Mouse (Mus musculus): Measurements from ENCODE around the gene Strada. TPM values are rescaled to one million over a fixed set of nuclear protein-coding genes. Genes with fewer than 3 reads are reported as not detected.

Strada gene
- polyA plus RNA-seq, 1 experiment: 2.6 TPM

DNA sequence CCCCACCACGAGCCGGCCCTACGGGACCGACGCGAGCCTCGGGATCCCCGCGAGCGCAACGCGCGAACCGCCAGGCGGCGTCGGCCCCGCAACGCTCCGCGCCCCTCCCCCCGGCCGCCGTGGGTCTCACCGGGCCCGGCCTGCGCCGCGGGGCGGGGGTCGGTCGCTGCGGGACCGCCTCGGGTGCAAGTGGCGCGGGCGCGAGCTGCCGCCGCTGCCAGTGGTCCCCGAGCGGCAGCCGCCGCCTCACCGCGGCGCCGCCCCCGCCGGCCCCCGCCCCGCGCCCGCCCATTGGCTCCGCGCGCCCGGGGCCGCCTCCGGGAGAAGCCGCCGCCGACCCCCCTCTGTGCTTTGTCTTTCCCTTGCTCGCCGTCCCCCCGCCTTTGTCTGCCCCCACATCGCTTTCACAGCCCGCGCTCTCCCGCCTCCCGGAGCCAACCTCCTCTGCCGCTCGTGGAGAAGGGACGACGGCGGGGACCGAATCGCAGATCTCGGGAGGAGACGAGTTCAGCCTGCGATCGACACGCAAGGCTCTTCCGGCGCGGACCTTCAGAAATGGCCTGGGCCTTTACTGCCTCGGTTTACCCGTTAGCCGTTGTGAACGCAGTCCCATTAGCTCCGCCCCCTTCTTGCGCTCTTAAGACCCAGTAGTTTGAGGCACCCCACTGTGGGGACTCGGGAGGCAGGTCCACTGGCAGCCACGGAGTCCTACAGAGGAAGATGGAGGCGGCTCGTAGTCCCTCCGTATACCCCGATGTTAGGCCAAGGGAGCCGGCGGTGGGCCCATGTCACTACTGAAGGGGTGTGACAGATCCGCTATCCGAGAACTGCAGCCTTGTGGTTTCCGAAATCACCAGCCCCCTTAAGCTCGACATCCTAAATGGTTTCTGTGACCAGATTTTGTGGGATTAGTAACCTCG, 41.8 kb downstream of the Strada start:
- Histone ChIP-seq H3K9me3 (ENCODE audit: control insufficient read depth, low read length) (no peaks in the 10 kb centered on the region), H3K4me3 (replicated peaks) (peak overlapping the region; percentile 71), H3K36me3 (ENCODE audit: control insufficient read depth) (peaks cover 26% of the 10 kb centered on the region), H3K4me1 (ENCODE audit: control insufficient read depth) (peaks cover 26% of the 10 kb centered on the region), H3K27me3 (ENCODE audit: control insufficient read depth) (peaks cover 41% of the 10 kb centered on the region)
- TF ChIP-seq GATA1 (IDR thresholded peaks at IDR 0.05; ENCODE audit: low read length) (no peak), TAL1 (IDR thresholded peaks at IDR 0.05; ENCODE audit: low read length) (no peak)

- no peak for TF ChIP-seq TAL1 (IDR thresholded peaks at IDR 0.05; ENCODE audit: low read length)
- TF ChIP-seq GATA1 (IDR thresholded peaks at IDR 0.05; ENCODE audit: low read length): no peak
- H3K4me1 ChIP-seq (ENCODE audit: control insufficient read depth): peaks cover 26% of the 10 kb centered on the region
- H3K9me3 ChIP-seq (ENCODE audit: control insufficient read depth, low read length): no peaks in the 10 kb centered on the region
- H3K4me3 ChIP-seq (replicated peaks): peak overlapping the region; percentile 71
- H3K36me3 ChIP-seq (ENCODE audit: control insufficient read depth): peaks cover 18% of the 10 kb centered on the region
- H3K27me3 ChIP-seq (ENCODE audit: control insufficient read depth): peaks cover 41% of the 10 kb centered on the region
Measured at GRCm38 (mm10) chr11:106159216-106159920, 42.6 kb downstream of the Strada start.

DNA sequence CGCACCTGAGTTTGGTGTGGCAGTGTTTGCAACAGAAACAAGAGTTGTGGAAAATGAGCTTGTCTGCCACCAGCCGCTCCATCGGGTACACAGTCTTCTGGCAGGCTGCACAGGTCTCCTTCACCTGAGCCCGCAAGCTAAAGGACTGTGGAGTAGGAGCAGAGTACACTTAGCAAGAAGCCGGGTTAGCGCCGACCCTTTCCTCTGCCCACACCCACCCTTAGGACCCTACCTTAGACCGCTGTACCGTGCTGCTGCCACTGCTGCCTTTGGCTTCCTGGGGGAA, 43.1 kb downstream of the Strada start:
- Histone ChIP-seq H3K4me1 (ENCODE audit: control insufficient read depth) (peaks cover 26% of the 10 kb centered on the region), H3K9me3 (ENCODE audit: control insufficient read depth, low read length) (no peaks in the 10 kb centered on the region), H3K4me3 (replicated peaks) (peak overlapping the region; percentile 71), H3K27me3 (ENCODE audit: control insufficient read depth) (peaks cover 41% of the 10 kb centered on the region), H3K36me3 (ENCODE audit: control insufficient read depth) (peaks cover 17% of the 10 kb centered on the region)
- TF ChIP-seq TAL1 (IDR thresholded peaks at IDR 0.05; ENCODE audit: low read length): no peak
- TF ChIP-seq GATA1 (IDR thresholded peaks at IDR 0.05; ENCODE audit: low read length): no peak

GRCm38 (mm10) chr11:106158081-106158929, 43.7 kb downstream of the Strada start:
- no peak overlapping the region for H3K4me3 ChIP-seq (replicated peaks)
- peaks cover 12% of the 10 kb centered on the region for H3K36me3 ChIP-seq (ENCODE audit: control insufficient read depth)
- H3K9me3 ChIP-seq (ENCODE audit: control insufficient read depth, low read length): no peaks in the 10 kb centered on the region
- no peak for TF ChIP-seq GATA1 (IDR thresholded peaks at IDR 0.05; ENCODE audit: low read length)
- no peak; the same call in 2 of the 3 replicates for TF ChIP-seq TAL1 (IDR thresholded peaks at IDR 0.05; ENCODE audit: low read length)
- H3K27me3 ChIP-seq (ENCODE audit: control insufficient read depth): peaks cover 41% of the 10 kb centered on the region
- H3K4me1 ChIP-seq (ENCODE audit: control insufficient read depth): peaks cover 26% of the 10 kb centered on the region

- Histone ChIP-seq H3K36me3 (ENCODE audit: control insufficient read depth) (peaks cover 13% of the 10 kb centered on the region), H3K27me3 (ENCODE audit: control insufficient read depth) (peaks cover 40% of the 10 kb centered on the region), H3K4me3 (replicated peaks) (no peak overlapping the region), H3K4me1 (ENCODE audit: control insufficient read depth) (peaks cover 26% of the 10 kb centered on the region), H3K9me3 (ENCODE audit: control insufficient read depth, low read length) (no peaks in the 10 kb centered on the region)
- TF ChIP-seq TAL1 (IDR thresholded peaks at IDR 0.05; ENCODE audit: low read length): no peak
- no peak for TF ChIP-seq GATA1 (IDR thresholded peaks at IDR 0.05; ENCODE audit: low read length)
Measured at GRCm38 (mm10) chr11:106157154-106157553, 44.8 kb downstream of the Strada start.

DNA sequence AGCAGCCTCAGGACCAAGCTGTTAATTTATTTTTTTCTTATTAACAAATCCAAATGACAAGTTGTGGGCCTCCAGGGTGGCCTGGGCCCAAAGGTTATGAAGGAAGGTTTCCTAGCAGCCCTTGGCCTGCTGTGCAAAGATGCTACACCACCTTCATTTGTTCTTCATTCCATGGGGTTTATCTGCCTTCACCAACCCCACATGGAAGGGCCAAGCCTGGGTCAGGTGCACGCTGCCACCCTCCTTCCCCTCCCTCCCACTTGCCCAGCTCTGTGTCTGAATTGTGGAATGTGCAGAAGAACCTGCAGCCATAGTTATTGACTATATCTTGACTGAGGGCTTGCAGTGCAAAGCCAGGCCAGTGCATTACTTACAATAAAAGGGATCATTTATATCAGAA, 45.7 kb downstream of the Strada start:
- TF ChIP-seq GATA1 (IDR thresholded peaks at IDR 0.05; ENCODE audit: low read length) (no peak), TAL1 (IDR thresholded peaks at IDR 0.05; ENCODE audit: low read length) (no peak)

GRCm38 (mm10) chr11:106155761-106156160, 46.2 kb downstream of the Strada start:
- H3K36me3 ChIP-seq (ENCODE audit: control insufficient read depth): peaks cover 23% of the 10 kb centered on the region
- H3K9me3 ChIP-seq (ENCODE audit: control insufficient read depth, low read length): no peaks in the 10 kb centered on the region
- no peak for TF ChIP-seq TAL1 (IDR thresholded peaks at IDR 0.05; ENCODE audit: low read length)
- no peak for TF ChIP-seq GATA1 (IDR thresholded peaks at IDR 0.05; ENCODE audit: low read length)
- H3K27me3 ChIP-seq (ENCODE audit: control insufficient read depth): peaks cover 31% of the 10 kb centered on the region
- no peak overlapping the region for H3K4me3 ChIP-seq (replicated peaks)
- peaks cover 20% of the 10 kb centered on the region for H3K4me1 ChIP-seq (ENCODE audit: control insufficient read depth)

More for the DNA sequence above, 45.7 kb downstream of the Strada start:
- Histone ChIP-seq H3K4me3 (replicated peaks) (no peak overlapping the region), H3K9me3 (ENCODE audit: control insufficient read depth, low read length) (no peaks in the 10 kb centered on the region), H3K27me3 (ENCODE audit: control insufficient read depth) (peaks cover 36% of the 10 kb centered on the region), H3K4me1 (ENCODE audit: control insufficient read depth) (peaks cover 25% of the 10 kb centered on the region), H3K36me3 (ENCODE audit: control insufficient read depth) (peaks cover 18% of the 10 kb centered on the region)

- Histone ChIP-seq H3K27me3 (ENCODE audit: control insufficient read depth) (peaks cover 21% of the 10 kb centered on the region), H3K4me1 (ENCODE audit: control insufficient read depth) (peaks cover 11% of the 10 kb centered on the region), H3K36me3 (ENCODE audit: control insufficient read depth) (peaks cover 31% of the 10 kb centered on the region), H3K4me3 (replicated peaks) (no peak overlapping the region), H3K9me3 (ENCODE audit: control insufficient read depth, low read length) (no peaks in the 10 kb centered on the region)
- no peak for TF ChIP-seq TAL1 (IDR thresholded peaks at IDR 0.05; ENCODE audit: low read length)
- TF ChIP-seq GATA1 (IDR thresholded peaks at IDR 0.05; ENCODE audit: low read length): no peak
Measured at GRCm38 (mm10) chr11:106154770-106155169, 47.2 kb downstream of the Strada start.

All from erythroblast, embryonic 14.5 days (primary cell).